Comparison of ENCODE assay signal across 9 mouse cellular contexts in genomic region chr4:117770935-117771334, GRCm38 (mm10). TPM values are rescaled to one million over a fixed set of nuclear protein-coding genes. Genes with fewer than 3 reads are reported as not detected.
DNase-seq lines count a peak whose midpoint lies in the region; ATAC-seq and TF ChIP-seq lines count a peak whose summit lies in the region.
"Had no signal": no experiment of that assay in that cellular context is flagged by ENCODE, and none has a peak within 500 bp of the region (broad histone marks: within the 10 kb centered on the region; RNA-seq: fewer than 3 reads in every experiment).

No protein-coding gene starts in this region.

- H3K4me2 ChIP-seq in neural tube, embryonic 15.5 days, result no peak overlapping the region

- H3K9me3 ChIP-seq in neural tube, embryonic 15.5 days (replicated peaks), result no peaks in the 10 kb centered on the region

- no peak for ATAC-seq in neural tube, embryonic 15.5 days (ENCODE audit: low FRiP score)
- peak; percentile 64; the same call in 1 of the 2 replicates for ATAC-seq in erythroid progenitor cell, adult 5-6 weeks (replicated peaks; ENCODE audit: low FRiP score, poor library complexity, severe bottlenecking)

- no peak overlapping the region for H3K4me3 ChIP-seq in neural tube, embryonic 15.5 days (replicated peaks)
- H3K4me3 ChIP-seq: erythroblast, embryonic 14.5 days had no signal

- no peak overlapping the region for H3K27ac ChIP-seq in neural tube, embryonic 15.5 days (replicated peaks)

- peak; percentile 59; the same call in 1 of the 2 replicates for TF ChIP-seq CTCF in brain, embryonic 14.5 days (IDR thresholded peaks at IDR 0.05; ENCODE audit: borderline replicate concordance, extremely low read depth, insufficient read depth, insufficient read length)

- H3K4me1 ChIP-seq in neural tube, embryonic 15.5 days, result no peaks in the 10 kb centered on the region

- DNase-seq in neural tube, embryonic 10.5 days (ENCODE audit: extremely low spot score, low spot score), result peak; percentile 54
- peak; percentile 81 for DNase-seq in brain, embryonic 14.5 days (ENCODE audit: low read depth)
- DNase-seq in hindlimb bud, embryonic 11.5 days (ENCODE audit: extremely low spot score, low read depth, low spot score), result peak; percentile 58
- peak; percentile 16 to 54 for DNase-seq in left cerebral cortex, adult 8-10 months (ENCODE audit: low spot score in 2 of 2)
- DNase-seq in naive thymus-derived CD4-positive, alpha-beta T cell, adult 2 months (ENCODE audit: low read depth), result peak; percentile 35
- peak; percentile 43 for DNase-seq in thymus, postnatal 25 days

- TF ChIP-seq POLR2A in brain, embryonic 14.5 days (IDR thresholded peaks at IDR 0.05; ENCODE audit: borderline replicate concordance, extremely low read depth, insufficient read depth, insufficient read length, poor library complexity, severe bottlenecking), result no peak

- H3K9ac ChIP-seq in neural tube, embryonic 15.5 days (replicated peaks), result no peak overlapping the region

- no peaks in the 10 kb centered on the region for H3K36me3 ChIP-seq in neural tube, embryonic 15.5 days

- 21% methylated on average over 5 of the region's 5 CpGs for WGBS in neural tube, embryonic 15.5 days

- no peaks in the 10 kb centered on the region for H3K27me3 ChIP-seq in neural tube, embryonic 15.5 days (replicated peaks)

RNA-seq across cellular contexts. Expression of gene Klf17, which starts 5.5 kb away (rescaled TPM):
- polyA plus RNA-seq in neural tube, embryonic 15.5 days (2015; fragmentation: Nextera tagmentation; extraction: Ambion mirVana), result not detected in 2 replicates
- 0.03 TPM in 1 of 2 replicates, not detected in the other for polyA plus RNA-seq in brain, embryonic 14.5 days (2012; rRNA removed)
- not detected in 2 replicates for total RNA-seq in erythroid progenitor cell, adult 5-6 weeks (2015; ENCODE audit: low replicate concordance)
- total RNA-seq in erythroid progenitor cell, adult 5-6 weeks (2017; ENCODE audit: low replicate concordance), result not detected in 2 replicates
- not detected for total RNA-seq in left cerebral cortex, adult 8-10 months (2022)
- polyA plus RNA-seq: erythroblast, embryonic 14.5 days had no signal

RNA-seq across cellular contexts. Expression of gene Gm12845, which starts 46.7 kb away (rescaled TPM):
- not detected in 2 replicates for polyA plus RNA-seq in neural tube, embryonic 15.5 days (2015; fragmentation: Nextera tagmentation; extraction: Ambion mirVana)
- not detected in 2 replicates for polyA plus RNA-seq in brain, embryonic 14.5 days (2012; rRNA removed)
- total RNA-seq in erythroid progenitor cell, adult 5-6 weeks (2015; ENCODE audit: low replicate concordance), result not detected in 2 replicates
- not detected in 2 replicates for total RNA-seq in erythroid progenitor cell, adult 5-6 weeks (2017; ENCODE audit: low replicate concordance)
- not detected for total RNA-seq in left cerebral cortex, adult 8-10 months (2022)
- polyA plus RNA-seq: erythroblast, embryonic 14.5 days had no signal
